Comparison of ENCODE assay signal across 15 mouse cellular contexts in genomic region chr5:136357227-136357626, GRCm38 (mm10).
DNase-seq lines count a peak whose midpoint lies in the region; ATAC-seq and TF ChIP-seq lines count a peak whose summit lies in the region.
"Had no signal": no experiment of that assay in that cellular context is flagged by ENCODE, and none has a peak within 500 bp of the region (broad histone marks: within the 10 kb centered on the region; RNA-seq: fewer than 3 reads in every experiment).

No protein-coding gene starts in this region.

- TF ChIP-seq POLR2A in brain, embryonic 14.5 days (IDR thresholded peaks at IDR 0.05; ENCODE audit: borderline replicate concordance, extremely low read depth, insufficient read depth, insufficient read length, poor library complexity, severe bottlenecking): no peak

- H3K4me2 ChIP-seq in embryonic facial prominence, embryonic 14.5 days (ENCODE audit: low read depth, low read length): no peak overlapping the region
- H3K4me2 ChIP-seq: lung, embryonic 15.5 days; stomach, embryonic 15.5 days had no signal

- H3K27me3 ChIP-seq in embryonic facial prominence, embryonic 14.5 days (replicated peaks; ENCODE audit: control insufficient read depth, insufficient read depth, low read length): no peaks in the 10 kb centered on the region
- H3K27me3 ChIP-seq: CH12.LX; lung, embryonic 15.5 days; megakaryocyte, embryonic 14.5 days; Patski; stomach, embryonic 15.5 days had no signal

- TF ChIP-seq CTCF in brain, embryonic 14.5 days (IDR thresholded peaks at IDR 0.05; ENCODE audit: borderline replicate concordance, extremely low read depth, insufficient read depth, insufficient read length): no peak

- DNase-seq in layer of hippocampus, adult 11-12 months (ENCODE audit: low spot score): peak; percentile 26
- no peak for DNase-seq in layer of hippocampus, postnatal 25 days (ENCODE audit: extremely low spot score in 1 of 2, low spot score in 1 of 2)
- peak; percentile 85 for DNase-seq in brain, embryonic 14.5 days (ENCODE audit: low read depth)
- DNase-seq in embryonic facial prominence, embryonic 14.5 days (ENCODE audit: low spot score): peak; percentile 53
- DNase-seq in layer of hippocampus, adult 9-10 months (ENCODE audit: low spot score): peak; percentile 9
- DNase-seq in urinary bladder, postnatal 36 days (ENCODE audit: low spot score in 2 of 2): no peak
- no peak for DNase-seq in cerebellum, adult 8-10 months
- DNase-seq: cerebellum, postnatal 25 days; gastrocnemius, adult 2 months had no signal

- WGBS in embryonic facial prominence, embryonic 14.5 days: 45% methylated on average over 2 of the region's 2 CpGs

- H3K27ac ChIP-seq in embryonic facial prominence, embryonic 14.5 days (replicated peaks; ENCODE audit: low read depth, low read length): no peak overlapping the region
- H3K27ac ChIP-seq: kidney, postnatal 0 days; lung, embryonic 15.5 days; stomach, embryonic 15.5 days had no signal

- H3K4me1 ChIP-seq in embryonic facial prominence, embryonic 14.5 days (ENCODE audit: control insufficient read depth, insufficient read depth, low read length): no peaks in the 10 kb centered on the region
- H3K4me1 ChIP-seq: lung, embryonic 15.5 days; stomach, embryonic 15.5 days had no signal

- peaks cover 18% of the 10 kb centered on the region; the same call in 1 of the 2 replicates for H3K36me3 ChIP-seq in embryonic facial prominence, embryonic 14.5 days (ENCODE audit: control insufficient read depth, insufficient read depth, low read length)

- ATAC-seq in embryonic facial prominence, embryonic 14.5 days (ENCODE audit: low read depth): 0 out of 2 replicates have a peak, but pooled peaks have one; percentile 26
- ATAC-seq: Patski had no signal

- no peaks in the 10 kb centered on the region for H3K9me3 ChIP-seq in embryonic facial prominence, embryonic 14.5 days (ENCODE audit: control insufficient read depth, low read length)
- H3K9me3 ChIP-seq: lung, embryonic 15.5 days; megakaryocyte, embryonic 14.5 days; stomach, embryonic 15.5 days had no signal

- H3K4me3 ChIP-seq in embryonic facial prominence, embryonic 14.5 days (ENCODE audit: low read depth, low read length): no peak overlapping the region
- H3K4me3 ChIP-seq: gastrocnemius, adult 2 months; lung, embryonic 15.5 days; megakaryocyte, embryonic 14.5 days; stomach, embryonic 15.5 days had no signal

- H3K9ac ChIP-seq in embryonic facial prominence, embryonic 14.5 days (ENCODE audit: low read depth, low read length): no peak overlapping the region
- H3K9ac ChIP-seq: lung, embryonic 15.5 days; stomach, embryonic 15.5 days had no signal

Comparison
In these comparisons a context has a peak if more than half of its experiments do, and no peak if none do; other contexts are left out.
1. DNase-seq: peak in layer of hippocampus, adult 11-12 months (single experiment), brain, embryonic 14.5 days (single experiment), embryonic facial prominence, embryonic 14.5 days (single experiment) and layer of hippocampus, adult 9-10 months (single experiment); none in layer of hippocampus, postnatal 25 days (0 of 2), urinary bladder, postnatal 36 days (0 of 2) and cerebellum, adult 8-10 months (single experiment).